Mouse (Mus musculus) cortical plate, adult 2 months (tissue): ENCODE results near the gene Daxx. TPM values are rescaled to one million over a fixed set of nuclear protein-coding genes. Genes with fewer than 3 reads are reported as not detected.
A peak's percentile ranks its signal among the peaks of the same experiment; 100 is the strongest.

Experiments used
- H3K27ac ChIP-seq: fragments of 200-500 bp; 2 replicates; pipeline ENCODE4 v1.5.1; 2012; ENCODE audit warnings: low read length, control low read depth, inconsistent platforms; ENCODE audit not compliant: insufficient read depth
- H3K4me1 ChIP-seq: fragments of 200-500 bp; 2 replicates; pipeline ENCODE4 v1.6.1; 2011; ENCODE audit warnings: low read length; ENCODE audit not compliant: control insufficient read depth, insufficient read depth
- H3K4me3 ChIP-seq: fragments of 200-500 bp; 2 replicates; pipeline ENCODE4 v1.5.1; 2011; ENCODE audit warnings: mild to moderate bottlenecking, low read length, control low read depth; ENCODE audit not compliant: insufficient read depth
- CTCF ChIP-seq: fragments of 200-500 bp; IDR thresholded peaks from 2 replicates; pipeline ENCODE4 v1.5.1; 2011; ENCODE audit warnings: mild to moderate bottlenecking, control low read depth, low read length; ENCODE audit not compliant: insufficient read depth; ENCODE audit errors: extremely low read depth
- POLR2A ChIP-seq: fragments of 200-500 bp; IDR thresholded peaks from 2 replicates; pipeline ENCODE4 v1.6.1; 2011; ENCODE audit warnings: mild to moderate bottlenecking, low read length, control low read depth; ENCODE audit not compliant: insufficient read depth; ENCODE audit errors: extremely low read depth
- polyA plus RNA-seq: library from polyadenylated mRNA; depleted of rRNA; stranded (reverse); fragments of >200 nt; gene quantifications from 2 replicates; pipeline ENCODE4 v1.2.3, GENCODE M21; 2012

Gene Daxx
- polyA plus RNA-seq, 1 experiment: 27.4 TPM

GRCm38 (mm10) chr17:33929371-33930279, 20.4 kb downstream of the Daxx start, which contains the start of gene Rgl2:
Gene Rgl2, plus strand, starts transcription at chr17:33929543.
- TF ChIP-seq CTCF (no peak), POLR2A (peak; percentile 66; the same call in 1 of the 2 replicates)
- no peaks in the 10 kb centered on the region for H3K4me1 ChIP-seq
- H3K27ac ChIP-seq: peak within 1 kb of the TSS; percentile 92
- H3K4me3 ChIP-seq: peak within 1 kb of the TSS; percentile 62

- H3K4me3 ChIP-seq: peak overlapping the region; percentile 62
- TF ChIP-seq CTCF (no peak), POLR2A (peak; percentile 37; the same call in 1 of the 2 replicates)
- H3K4me1 ChIP-seq: no peaks in the 10 kb centered on the region
- H3K27ac ChIP-seq: peak overlapping the region; percentile 61; the same call in 1 of the 2 replicates
These were observed 21.3 kb downstream of the Daxx start for GRCm38 (mm10) chr17:33930280-33931158.

GRCm38 (mm10) chr17:33931159-33931866, 22.1 kb downstream of the Daxx start:
- Histone ChIP-seq H3K4me1 (no peaks in the 10 kb centered on the region), H3K4me3 (peak overlapping the region; percentile 62), H3K27ac (no peak overlapping the region)
- no peak for TF ChIP-seq POLR2A
- no peak for TF ChIP-seq CTCF

- H3K27ac ChIP-seq: no peak overlapping the region
- TF ChIP-seq CTCF: no peak
- no peak for TF ChIP-seq POLR2A
- H3K4me1 ChIP-seq: no peaks in the 10 kb centered on the region
- H3K4me3 ChIP-seq: no peak overlapping the region
These were observed 22.7 kb downstream of the Daxx start for GRCm38 (mm10) chr17:33931947-33932346.

GRCm38 (mm10) chr17:33932448-33932847, 23.2 kb downstream of the Daxx start:
- no peak overlapping the region for H3K4me3 ChIP-seq
- no peak overlapping the region for H3K27ac ChIP-seq
- no peak for TF ChIP-seq POLR2A
- no peak for TF ChIP-seq CTCF
- H3K4me1 ChIP-seq: no peaks in the 10 kb centered on the region

DNA sequence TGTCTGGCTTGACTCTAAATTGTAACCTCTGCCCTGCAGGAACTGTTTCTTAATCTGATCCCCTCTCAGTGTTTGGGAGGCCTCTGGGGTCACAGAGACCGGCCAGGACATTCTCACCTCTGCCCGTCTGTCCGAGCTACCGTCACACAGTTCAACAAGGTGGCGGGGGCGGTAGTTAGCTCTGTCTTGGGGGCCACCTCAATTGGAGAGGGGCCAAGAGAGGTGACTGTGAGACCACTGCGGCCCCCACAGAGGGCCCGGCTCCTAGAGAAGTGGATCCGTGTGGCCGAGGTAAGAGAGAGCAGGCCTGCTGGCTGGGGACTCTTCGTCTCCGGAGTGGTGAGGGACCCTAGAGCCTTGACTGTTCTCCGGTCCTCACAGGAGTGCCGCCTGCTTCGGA, 23.8 kb downstream of the Daxx start:
- Histone ChIP-seq H3K4me1 (no peaks in the 10 kb centered on the region), H3K27ac (no peak overlapping the region), H3K4me3 (no peak overlapping the region)
- TF ChIP-seq POLR2A: no peak
- TF ChIP-seq CTCF: no peak

GRCm38 (mm10) chr17:33935422-33936055, 26.3 kb downstream of the Daxx start:
- no peak overlapping the region for H3K27ac ChIP-seq
- H3K4me3 ChIP-seq: no peak overlapping the region

GRCm38 (mm10) chr17:33936993-33937392, 27.8 kb downstream of the Daxx start:
- Histone ChIP-seq H3K27ac (no peak overlapping the region), H3K4me3 (no peak overlapping the region), H3K4me1 (no peaks in the 10 kb centered on the region)
- no peak for TF ChIP-seq POLR2A
- TF ChIP-seq CTCF: no peak

More at GRCm38 (mm10) chr17:33935422-33936055, 26.3 kb downstream of the Daxx start:
- no peaks in the 10 kb centered on the region for H3K4me1 ChIP-seq
- TF ChIP-seq POLR2A (no peak), CTCF (no peak)

DNA sequence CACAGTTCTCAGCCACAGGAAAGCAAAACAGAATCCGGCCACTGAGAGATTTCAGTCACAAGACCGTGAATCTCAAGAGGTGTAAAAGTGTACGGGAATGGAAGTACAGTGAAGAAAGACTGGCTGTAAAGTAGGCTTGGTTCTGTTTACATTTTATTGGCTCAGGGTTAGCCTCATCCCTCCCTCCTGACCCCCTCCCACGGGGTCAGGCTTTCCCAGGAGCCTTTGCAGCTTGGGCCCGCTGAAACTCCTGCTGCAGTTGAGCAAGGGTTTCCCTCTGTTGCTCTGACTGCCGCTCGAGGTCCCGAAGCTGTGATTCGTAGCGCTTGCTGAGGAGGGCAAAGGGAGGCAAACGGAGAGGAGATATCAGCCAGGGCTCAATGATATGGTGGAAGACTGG, 29.6 kb downstream of the Daxx start:
- H3K4me1 ChIP-seq: no peaks in the 10 kb centered on the region
- H3K4me3 ChIP-seq: no peak overlapping the region; the same call in 1 of the 2 replicates
- TF ChIP-seq POLR2A (no peak), CTCF (no peak)
- no peak overlapping the region for H3K27ac ChIP-seq
